Mouse (Mus musculus) neural tube, postnatal 0 days (tissue): ENCODE measurements around the gene C1s1. TPM values are rescaled to one million over a fixed set of nuclear protein-coding genes. Genes with fewer than 3 reads are reported as not detected.

Experiments
- polyA plus RNA-seq: library from polyadenylated mRNA; unstranded; fragments of >200 nt; fragmentation: Nextera tagmentation; extraction: Ambion mirVana; gene quantifications from 2 replicates; pipeline ENCODE4 v1.2.1, GENCODE M21; 2015

C1s1 gene
- 0.99 and 1.5 TPM in 2 replicates for polyA plus RNA-seq

GRCm38 (mm10) chr6:124542284-124542683, at the start of gene C1s1:
TSS of gene C1s1 (minus strand) at chr6:124542359.

GRCm38 (mm10) chr6:124570026-124570425, 27.9 kb upstream of the C1s1 start, which contains the start of gene C1rb:
TSS of gene C1rb (plus strand) at chr6:124570294.

GRCm38 (mm10) chr6:124512355-124512836, 29.8 kb downstream of the C1s1 start, which contains the start of gene C1ra:
TSS of gene C1ra (plus strand) at chr6:124512405.

GRCm38 (mm10) chr6:124492842-124493561, 49.2 kb downstream of the C1s1 start, which contains the start of gene C1rl:
TSS of gene C1rl (plus strand) at chr6:124493113.

Other genes starting within 250 kb of the C1s1 start
- 1.3 and 1.6 TPM in 2 replicates for gene Cd163, start 237.7 kb downstream of the C1s1 start, polyA plus RNA-seq
- 44.6 and 50.0 TPM in 2 replicates for gene Pex5, start 127.3 kb downstream of the C1s1 start, polyA plus RNA-seq
- gene Clstn3, start 77.6 kb downstream of the C1s1 start, polyA plus RNA-seq: 160 and 185 TPM in 2 replicates
- gene C1rl, start 49.2 kb downstream of the C1s1 start, polyA plus RNA-seq: 0.32 and 0.73 TPM in 2 replicates
- 0.75 and 1.2 TPM in 2 replicates for gene C1ra, start 30.0 kb downstream of the C1s1 start, polyA plus RNA-seq
- not detected in 2 replicates for gene C1rb, start 27.9 kb upstream of the C1s1 start, polyA plus RNA-seq
- 0.12 and 0.20 TPM in 2 replicates for gene C1s2, start 93.7 kb upstream of the C1s1 start, polyA plus RNA-seq
- 45.6 and 52.8 TPM in 2 replicates for gene Lpcat3, start 120.7 kb upstream of the C1s1 start, polyA plus RNA-seq
- 88.4 and 88.9 TPM in 2 replicates for gene Emg1, start 169.8 kb upstream of the C1s1 start, polyA plus RNA-seq
- gene Phb2, start 170.0 kb upstream of the C1s1 start, polyA plus RNA-seq: 264 and 265 TPM in 2 replicates
- gene Ptpn6, start 196.4 kb upstream of the C1s1 start, polyA plus RNA-seq: 5.6 and 6.0 TPM in 2 replicates
- gene Grcc10, start 199.0 kb upstream of the C1s1 start, polyA plus RNA-seq: 676 and 680 TPM in 2 replicates
- gene Gm45234, start 213.7 kb upstream of the C1s1 start, polyA plus RNA-seq: not detected in 2 replicates
- 26.7 and 29.5 TPM in 2 replicates for gene Atn1, start 214.2 kb upstream of the C1s1 start, polyA plus RNA-seq
- gene Eno2, start 227.3 kb upstream of the C1s1 start, polyA plus RNA-seq: 305 and 307 TPM in 2 replicates
- gene Lrrc23, start 237.4 kb upstream of the C1s1 start, polyA plus RNA-seq: 2.4 and 3.0 TPM in 2 replicates